Mouse (Mus musculus) WW6 (cell line): ENCODE measurements around the gene Mtx1.

Experiments used
- DNase-seq: peaks from one replicate; pipeline ENCODE4 v3.0.0-alpha.2; 2013; ENCODE audit warnings: low read depth, low spot score

Gene Mtx1

DNA sequence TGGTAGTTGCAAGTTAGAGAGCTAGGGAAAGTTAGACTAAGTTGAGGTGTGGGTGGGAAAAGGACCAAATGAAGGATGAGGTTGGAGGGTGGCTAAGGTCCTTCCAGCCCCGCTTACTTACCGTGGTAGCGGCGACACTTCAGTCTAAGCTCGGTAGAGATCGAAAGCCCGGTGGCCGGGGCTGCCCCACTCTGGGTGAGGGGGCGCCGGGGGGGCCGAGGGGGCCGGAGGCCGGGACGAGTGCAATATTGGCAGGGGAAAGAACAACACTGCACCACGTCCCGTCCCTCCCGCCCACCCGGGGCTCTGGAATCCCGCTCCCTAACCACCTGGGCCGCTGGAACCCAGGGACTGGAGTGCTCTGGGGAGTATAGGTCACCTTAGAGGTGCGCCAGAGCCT, at the start of gene Mtx1:
Mtx1 (minus strand) TSS at position 189 of the 400 bp plus-strand sequence.
- DNase-seq, result no peak

DNA sequence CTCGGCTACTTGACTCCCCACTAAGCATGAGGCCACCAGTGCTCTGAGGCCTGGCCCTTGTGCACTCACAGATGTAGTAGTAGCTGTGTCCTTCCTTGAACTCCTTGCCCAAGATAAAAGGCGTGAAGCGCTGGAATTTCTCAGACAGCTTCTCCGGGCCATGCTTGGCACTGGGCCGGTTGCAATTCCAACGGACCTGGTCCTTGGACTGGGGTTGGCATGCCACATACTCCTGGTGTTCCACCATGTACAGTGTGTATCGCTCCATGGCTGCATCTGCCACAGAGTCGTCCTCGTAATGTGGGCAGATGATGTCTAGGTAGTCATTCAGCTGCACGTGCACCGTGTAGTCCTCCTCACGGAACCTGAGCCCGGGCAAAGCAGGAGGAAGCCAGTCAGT, 49.2 kb upstream of the Mtx1 start:
- DNase-seq, result no peak

GRCm38 (mm10) chr3:89271760-89272159, 44.9 kb upstream of the Mtx1 start:
- DNase-seq, result no peak

- DNase-seq, result no peak
Observed at GRCm38 (mm10) chr3:89270891-89271290, 44.0 kb upstream of the Mtx1 start.

- DNase-seq, result no peak
Observed at GRCm38 (mm10) chr3:89270051-89270755, 43.3 kb upstream of the Mtx1 start, which contains the start of gene Slc50a1. Gene Slc50a1 (minus strand): TSS chr3:89270570.

DNA sequence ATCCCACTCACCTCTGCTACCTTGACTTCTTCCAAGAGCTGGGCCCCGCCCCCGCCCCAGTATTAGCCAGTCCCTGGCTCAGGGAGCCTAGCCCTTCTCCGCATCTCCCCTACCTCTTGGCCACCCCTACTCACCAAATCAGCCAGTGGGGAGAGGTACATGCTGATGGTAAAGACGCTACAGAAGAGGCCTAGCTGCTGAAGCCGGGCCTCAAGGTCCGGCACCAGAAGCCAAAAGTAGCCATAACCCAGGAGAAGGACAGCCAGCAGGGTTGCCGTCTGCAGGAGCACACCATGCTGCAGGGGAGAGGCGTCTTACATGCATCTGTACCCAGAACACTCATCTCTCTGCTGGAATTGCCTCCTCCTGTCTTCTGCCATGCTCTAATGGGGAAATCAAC, 42.0 kb upstream of the Mtx1 start:
- DNase-seq, result no peak

DNA sequence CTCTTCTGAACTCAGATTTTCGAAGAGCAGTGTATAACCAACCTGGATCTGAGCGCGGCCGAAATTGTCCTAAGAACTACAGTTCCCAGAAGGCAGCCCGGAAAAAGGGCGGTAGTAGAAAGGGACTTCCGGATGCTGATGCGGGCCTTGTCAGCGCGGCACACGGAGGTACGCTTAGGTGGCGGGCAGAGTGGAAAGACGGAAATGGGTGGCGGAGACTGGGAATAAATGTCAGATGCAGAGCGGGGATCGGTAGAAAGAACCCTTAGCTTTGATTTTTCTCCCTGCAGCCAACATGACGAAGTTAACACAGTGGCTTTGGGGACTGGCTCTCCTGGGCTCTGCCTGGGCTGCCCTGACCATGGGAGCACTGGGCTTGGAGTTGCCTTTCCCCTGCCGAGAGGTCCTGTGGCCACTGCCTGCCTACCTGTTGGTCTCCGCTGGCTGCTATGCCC, 39.6 kb upstream of the Mtx1 start:
- no peak for DNase-seq

- DNase-seq, result no peak
Observed at GRCm38 (mm10) chr3:89262417-89262816, 35.5 kb upstream of the Mtx1 start.

DNA sequence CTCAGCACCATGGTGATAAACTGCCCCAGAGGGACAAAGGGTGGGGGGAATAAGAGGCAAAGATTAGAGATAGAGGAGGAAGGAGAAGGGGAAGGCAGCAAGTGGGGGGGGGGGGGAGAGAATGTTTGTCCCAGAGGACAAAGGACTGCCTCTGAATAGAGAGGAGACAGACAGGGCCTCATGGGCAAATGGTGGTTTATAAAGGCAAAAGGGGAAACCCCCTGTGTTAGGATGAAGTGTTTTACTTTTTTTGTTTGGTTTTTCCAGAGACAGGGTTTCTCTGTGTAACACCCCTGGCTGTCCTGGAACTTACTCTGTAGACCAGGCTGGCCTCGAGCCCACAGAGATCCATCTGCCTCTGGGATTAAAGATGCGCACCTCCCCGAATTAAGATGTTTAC, 33.3 kb upstream of the Mtx1 start:
- no peak for DNase-seq

GRCm38 (mm10) chr3:89259076-89259475, 32.2 kb upstream of the Mtx1 start, which contains the start of gene Dpm3:
Gene Dpm3 (plus strand): TSS chr3:89259358.
- DNase-seq, result no peak

- DNase-seq, result no peak
Observed at GRCm38 (mm10) chr3:89256177-89256576, 29.3 kb upstream of the Mtx1 start.

- DNase-seq, result no peak
Observed at GRCm38 (mm10) chr3:89254994-89255393, 28.1 kb upstream of the Mtx1 start.

- DNase-seq, result no peak
Observed at GRCm38 (mm10) chr3:89251365-89251895, 24.5 kb upstream of the Mtx1 start.

GRCm38 (mm10) chr3:89250435-89251040, 23.6 kb upstream of the Mtx1 start:
- DNase-seq, result no peak

DNA sequence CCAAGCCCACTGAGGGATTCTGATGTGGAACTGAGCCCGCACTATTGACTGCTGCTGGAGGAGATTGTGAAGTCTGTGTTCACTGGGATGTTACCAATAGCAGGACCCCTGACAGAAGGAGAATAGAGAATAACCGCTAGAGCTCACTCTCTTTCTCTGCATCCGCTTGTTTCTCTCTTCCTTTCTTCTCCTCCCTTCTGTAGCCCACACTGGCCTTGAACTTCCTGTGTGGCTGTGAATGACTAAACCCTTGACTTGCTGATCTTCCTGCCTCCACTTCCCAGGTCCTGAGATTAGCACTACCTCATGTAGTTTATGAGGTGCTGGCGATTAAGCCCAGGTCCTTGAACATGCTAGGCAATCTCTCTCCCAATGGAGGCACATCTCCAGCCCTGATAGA, 20.6 kb upstream of the Mtx1 start:
- no peak for DNase-seq

- DNase-seq, result peak; percentile 73
Observed at GRCm38 (mm10) chr3:89246261-89247100, 19.6 kb upstream of the Mtx1 start, which contains the start of gene Trim46. Gene Trim46 (minus strand): TSS chr3:89246309.

DNA sequence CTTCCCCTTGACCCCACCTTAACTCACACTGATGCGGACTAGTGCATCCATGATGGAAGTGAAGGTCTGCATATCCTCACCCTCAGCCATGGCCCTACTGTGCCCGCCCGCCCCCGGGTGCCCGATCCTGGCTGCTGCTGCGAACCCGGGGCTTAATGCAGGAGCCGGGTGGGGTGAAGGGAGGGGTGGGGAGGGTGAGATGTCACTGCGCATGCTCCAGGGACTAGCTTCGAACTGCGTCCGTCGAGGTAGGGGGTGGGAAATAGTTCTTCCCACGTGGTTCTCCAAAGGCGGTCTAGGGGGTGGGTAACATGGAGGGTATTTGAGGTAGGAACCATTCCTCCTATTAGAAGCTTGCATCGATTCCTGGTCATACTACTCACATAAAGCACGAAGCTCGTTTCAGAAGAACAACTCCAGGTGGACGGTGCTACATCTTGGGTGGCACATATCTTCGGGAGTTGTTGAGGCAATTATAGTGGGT, 18.8 kb upstream of the Mtx1 start, which contains the start of gene Krtcap2:
Krtcap2 (plus strand) TSS at position 279 of the 484 bp plus-strand sequence.
- no peak for DNase-seq

DNA sequence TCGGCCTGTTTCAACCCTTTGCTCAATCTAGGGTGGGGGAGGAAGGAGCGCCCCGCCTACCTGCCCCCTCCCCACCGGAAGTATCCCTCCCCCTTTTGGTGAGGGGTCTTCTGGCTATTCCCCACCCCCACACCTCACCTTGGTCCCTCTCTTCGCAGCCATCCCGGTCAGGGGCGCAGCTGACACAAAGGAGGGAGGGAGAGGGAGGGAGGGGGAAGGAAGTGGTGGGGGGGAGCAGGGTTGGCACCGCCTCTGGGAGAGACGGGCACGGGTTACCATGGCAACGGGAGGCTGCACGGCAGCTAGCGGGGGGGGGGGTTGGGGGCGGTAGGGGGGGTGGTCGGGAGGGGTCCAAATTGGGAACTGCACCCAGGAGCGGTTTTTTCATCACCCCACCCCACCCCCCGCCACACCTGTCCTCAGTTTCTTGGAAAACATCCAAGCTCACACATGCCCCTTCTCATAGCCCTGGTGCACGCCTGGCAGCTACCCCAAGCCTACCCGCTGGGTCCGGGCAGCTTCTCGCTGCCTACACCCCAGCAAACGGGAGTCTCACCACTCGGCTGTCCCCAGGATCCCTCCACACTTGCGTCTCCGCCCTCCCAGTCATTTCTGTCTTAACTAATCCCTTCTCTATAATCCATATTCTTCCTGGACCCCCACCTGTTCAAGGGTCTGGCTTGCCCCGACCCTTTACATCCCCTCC, 18.2 kb upstream of the Mtx1 start:
- DNase-seq, result no peak

DNA sequence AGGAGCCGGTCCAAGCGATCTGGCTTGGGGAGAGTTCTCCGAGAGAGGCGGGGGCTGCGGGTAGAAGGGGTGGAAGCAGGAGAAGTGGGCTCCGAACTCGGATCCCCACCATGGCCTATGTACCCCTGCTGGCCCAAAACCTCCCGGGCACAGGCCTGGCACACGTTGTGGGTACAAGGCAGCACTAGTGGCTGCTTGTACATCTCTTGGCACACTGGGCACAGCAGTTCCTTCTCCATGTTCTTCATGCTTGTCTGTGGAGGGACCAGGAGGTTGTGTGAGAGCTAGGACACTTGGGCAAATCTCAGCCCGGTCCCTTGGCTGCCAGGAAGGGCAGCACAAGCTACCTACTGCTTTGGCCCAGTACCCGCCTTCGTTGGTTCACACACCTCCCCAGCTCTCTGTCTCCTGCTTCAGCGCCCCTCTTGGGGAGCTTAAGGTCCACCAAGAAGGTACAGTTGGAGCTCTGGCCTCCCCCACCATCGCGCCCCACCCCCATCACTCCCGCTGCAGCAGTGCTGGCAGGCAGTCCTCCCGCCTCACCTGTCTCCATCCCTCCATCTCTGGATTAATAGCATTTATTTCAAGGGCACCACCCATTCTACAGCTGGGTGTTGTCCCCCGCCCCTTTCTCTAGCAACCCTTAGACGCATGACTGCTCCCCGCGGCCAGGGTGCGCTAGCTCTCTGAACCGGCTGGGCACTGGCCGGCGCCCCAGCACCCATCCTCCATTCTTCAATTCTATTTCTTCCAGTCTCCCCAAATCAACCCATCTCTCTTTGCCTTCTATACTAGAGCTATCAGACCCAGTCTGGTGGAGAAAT, 17.5 kb upstream of the Mtx1 start:
- DNase-seq, result no peak

- DNase-seq, result no peak
Observed at GRCm38 (mm10) chr3:89243609-89244008, 16.7 kb upstream of the Mtx1 start.
